Mouse (Mus musculus) heart, adult 2 months (tissue): ENCODE results near the gene Glb1l3. TPM values are rescaled to one million over a fixed set of nuclear protein-coding genes. Genes with fewer than 3 reads are reported as not detected.

Source experiments
- DNase-seq, 2 experiments: peaks; one replicate each; pipeline ENCODE4 v3.0.0; 2021
- H3K27ac ChIP-seq: fragments of 200-600 bp; 2 replicates; pipeline ENCODE4 v1.8.1; 2022
- H3K27me3 ChIP-seq: fragments of 200-500 bp; 2 replicates; pipeline ENCODE4 v1.6.1; 2012; ENCODE audit warnings: mild to moderate bottlenecking, low read length, inconsistent platforms, mixed read lengths; ENCODE audit not compliant: control insufficient read depth, insufficient read depth
- H3K36me3 ChIP-seq: fragments of 200-500 bp; 2 replicates; pipeline ENCODE4 v1.6.1; 2012; ENCODE audit warnings: low read length, inconsistent platforms; ENCODE audit not compliant: control insufficient read depth, insufficient read depth
- H3K4me1 ChIP-seq: fragments of 200-500 bp; 2 replicates; pipeline ENCODE4 v1.6.1; 2011; ENCODE audit warnings: low read length; ENCODE audit not compliant: control insufficient read depth, insufficient read depth
- H3K4me3 ChIP-seq: fragments of 200-600 bp; 2 replicates; pipeline ENCODE4 v1.8.1; 2022
- H3K79me2 ChIP-seq: fragments of 200-500 bp; replicated peaks from 2 replicates; pipeline ENCODE4 v1.6.1; 2012; ENCODE audit warnings: mild to moderate bottlenecking, inconsistent platforms, low read length, moderate library complexity, mixed read lengths; ENCODE audit not compliant: control insufficient read depth, insufficient read depth
- H3K9ac ChIP-seq: fragments of 200-500 bp; 2 replicates; pipeline ENCODE4 v1.6.1; 2012; ENCODE audit warnings: low read depth, mild to moderate bottlenecking, control low read depth, inconsistent platforms, low read length, mixed read lengths
- CTCF ChIP-seq: fragments of 200-600 bp; IDR thresholded peaks from 2 replicates; pipeline ENCODE4 v1.8.1; 2022; ENCODE audit warnings: antibody characterized with exemption, mild to moderate bottlenecking, moderate library complexity
- EP300 ChIP-seq: fragments of 200-500 bp; IDR thresholded peaks from 2 replicates; pipeline ENCODE4 v1.6.1; 2011; ENCODE audit warnings: low read depth, low read length, control low read depth; ENCODE audit not compliant: insufficient read depth
- POLR2A ChIP-seq: fragments of 200-500 bp; IDR thresholded peaks from 2 replicates; pipeline ENCODE4 v1.6.1; 2011; ENCODE audit warnings: mild to moderate bottlenecking, low read depth, low read length, control low read depth; ENCODE audit not compliant: insufficient read depth
- WGBS: fragments of 180-500 bp; shearing (Covaris S2); methylation state at CpG from one replicate; pipeline ENCODE4 v1.1.7; 2018; 5-methylcytosine and 5-hydroxymethylcytosine counted together
- intact Hi-C: fragments of 180-260 bp; cut with DNase I; formaldehyde crosslinking; loops from one replicate; pipeline ENCODE4 v1.15.1; 2025
- polyA plus RNA-seq: library from polyadenylated mRNA; depleted of rRNA; stranded (reverse); fragments of >200 nt; gene quantifications from 2 replicates; pipeline ENCODE4 v1.2.3, GENCODE M21; 2012
- total RNA-seq, 2 experiments: library from RNA; stranded (reverse); gene quantifications; 2 replicates each; pipeline ENCODE4 v1.2.3; 2021

Gene Glb1l3
- total and polyA plus RNA-seq, 3 experiments: not detected

DNA sequence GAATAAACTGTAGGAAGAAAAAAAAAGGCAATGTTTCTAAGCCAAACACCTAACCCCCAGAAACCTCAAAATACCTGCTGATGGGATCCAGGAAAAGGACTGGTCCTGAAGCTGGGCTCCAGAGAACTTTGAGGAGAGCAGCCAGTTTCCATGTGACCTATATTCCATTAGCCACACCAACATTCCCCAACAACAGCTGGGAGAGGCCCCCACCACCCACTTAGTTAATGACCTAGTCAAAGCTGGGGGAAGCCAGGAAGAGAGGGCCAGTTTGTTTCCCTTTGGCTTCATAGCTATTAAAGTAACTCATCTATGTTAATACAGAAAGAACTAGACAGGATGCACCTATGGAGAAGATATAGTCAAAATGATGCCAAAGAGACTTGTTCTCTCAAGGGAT is 56.4 kb downstream of the Glb1l3 start:
- H3K27ac ChIP-seq: no peak overlapping the region
- no peak overlapping the region for H3K4me3 ChIP-seq
- no peaks in the 10 kb centered on the region for H3K4me1 ChIP-seq
- no peak overlapping the region for H3K9ac ChIP-seq
- DNase-seq: no peak
- H3K36me3 ChIP-seq: no peaks in the 10 kb centered on the region
- TF ChIP-seq EP300 (no peak), POLR2A (no peak), CTCF (no peak)
- no peaks in the 10 kb centered on the region for H3K79me2 ChIP-seq
- H3K27me3 ChIP-seq: no peaks in the 10 kb centered on the region
- intact Hi-C loops: no loop called here

- Histone ChIP-seq H3K4me1 (no peaks in the 10 kb centered on the region), H3K79me2 (no peaks in the 10 kb centered on the region), H3K36me3 (no peaks in the 10 kb centered on the region), H3K9ac (no peak overlapping the region), H3K27me3 (no peaks in the 10 kb centered on the region), H3K4me3 (no peak overlapping the region), H3K27ac (no peak overlapping the region)
- WGBS: 96% methylated on average over 2 of the region's 2 CpGs
- no peak for TF ChIP-seq POLR2A
- no peak for DNase-seq
- intact Hi-C loops: no loop called here
These were observed 60.3 kb downstream of the Glb1l3 start for GRCm38 (mm10) chr9:26800357-26800756.

DNA sequence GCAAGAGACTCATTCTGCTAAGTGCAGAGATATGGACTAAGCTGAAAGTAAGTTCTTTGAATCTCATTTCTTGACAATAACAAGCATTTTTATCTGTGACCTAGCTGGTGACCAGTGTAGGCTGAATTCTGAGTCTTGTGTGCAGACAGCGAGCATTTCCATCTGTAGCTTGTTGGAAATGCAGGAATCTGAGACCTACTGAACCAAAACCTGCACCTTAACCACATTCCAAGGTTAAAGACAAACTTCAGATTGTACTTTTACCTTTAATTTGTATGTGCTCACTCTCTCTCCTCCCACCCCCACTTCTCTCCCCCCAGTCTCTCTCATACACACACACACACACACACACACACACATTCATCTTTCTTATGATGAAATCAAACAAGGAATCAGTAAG is 62.0 kb downstream of the Glb1l3 start:
- no peak overlapping the region for H3K27ac ChIP-seq
- H3K27me3 ChIP-seq: no peaks in the 10 kb centered on the region
- no peaks in the 10 kb centered on the region for H3K4me1 ChIP-seq
- H3K9ac ChIP-seq: no peak overlapping the region
- no peaks in the 10 kb centered on the region for H3K36me3 ChIP-seq
- no peak overlapping the region for H3K4me3 ChIP-seq
- intact Hi-C loops: no loop called here
- DNase-seq: no peak
- TF ChIP-seq CTCF: no peak
- no peak for TF ChIP-seq POLR2A
- no peak for TF ChIP-seq EP300
- H3K79me2 ChIP-seq: no peaks in the 10 kb centered on the region
- WGBS: 71% methylated on average over 1 of the region's 1 CpGs

GRCm38 (mm10) chr9:26798205-26798604 is 62.5 kb downstream of the Glb1l3 start:
- H3K4me1 ChIP-seq: no peaks in the 10 kb centered on the region
- H3K9ac ChIP-seq: no peak overlapping the region
- H3K4me3 ChIP-seq: no peak overlapping the region
- TF ChIP-seq CTCF (no peak), POLR2A (no peak), EP300 (no peak)
- H3K36me3 ChIP-seq: no peaks in the 10 kb centered on the region
- H3K27me3 ChIP-seq: no peaks in the 10 kb centered on the region
- 76% methylated on average over 3 of the region's 3 CpGs for WGBS
- intact Hi-C loops: no loop called here
- no peaks in the 10 kb centered on the region for H3K79me2 ChIP-seq
- DNase-seq: no peak
- H3K27ac ChIP-seq: no peak overlapping the region

GRCm38 (mm10) chr9:26792829-26793228 is 67.9 kb downstream of the Glb1l3 start:
- no peak overlapping the region for H3K9ac ChIP-seq
- H3K36me3 ChIP-seq: no peaks in the 10 kb centered on the region
- no peaks in the 10 kb centered on the region; the same call in 1 of the 2 replicates for H3K4me1 ChIP-seq
- H3K27ac ChIP-seq: no peak overlapping the region
- H3K4me3 ChIP-seq: no peak overlapping the region
- no peak for DNase-seq
- 41% methylated on average over 3 of the region's 3 CpGs for WGBS
- intact Hi-C loops: no loop called here
- H3K79me2 ChIP-seq: no peaks in the 10 kb centered on the region
- no peak for TF ChIP-seq POLR2A
- TF ChIP-seq CTCF: no peak
- TF ChIP-seq EP300: no peak
- no peaks in the 10 kb centered on the region for H3K27me3 ChIP-seq

GRCm38 (mm10) chr9:26783414-26783975 is 77.2 kb downstream of the Glb1l3 start:
- WGBS: 24% methylated on average over 7 of the region's 7 CpGs
- Histone ChIP-seq H3K27ac (no peak overlapping the region), H3K36me3 (no peaks in the 10 kb centered on the region), H3K4me1 (no peaks in the 10 kb centered on the region), H3K4me3 (no peak overlapping the region), H3K9ac (no peak overlapping the region), H3K79me2 (no peaks in the 10 kb centered on the region), H3K27me3 (no peaks in the 10 kb centered on the region)
- TF ChIP-seq EP300 (no peak), CTCF (no peak), POLR2A (no peak)
- intact Hi-C loops: loop anchor here (5.0 kb wide), 1 partner anchor 194 kb away; no protein-coding TSS in a partner anchor
- DNase-seq: no peak

DNA sequence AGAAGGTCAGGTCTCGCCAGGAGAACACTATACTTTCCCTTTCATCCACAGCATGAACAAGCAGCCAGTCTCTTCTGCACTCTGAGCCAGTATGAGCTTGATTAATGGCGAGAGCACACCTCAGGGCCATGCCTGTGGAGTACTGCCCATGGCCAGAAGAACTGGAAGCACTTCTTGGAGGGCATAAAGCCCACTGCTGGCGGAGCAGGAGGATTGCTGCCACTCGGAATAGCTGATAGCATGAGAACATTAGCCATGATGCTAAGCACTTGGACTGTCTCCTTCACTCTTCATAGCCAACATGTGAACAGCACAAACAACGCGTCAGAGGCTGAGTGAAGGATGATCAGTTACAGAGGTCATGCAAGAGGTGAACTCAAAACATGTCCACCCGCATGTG is 82.3 kb downstream of the Glb1l3 start:
- TF ChIP-seq EP300 (no peak), CTCF (no peak), POLR2A (no peak)
- no peaks in the 10 kb centered on the region for H3K27me3 ChIP-seq
- H3K36me3 ChIP-seq: no peaks in the 10 kb centered on the region
- intact Hi-C loops: no loop called here
- WGBS: 77% methylated on average over 7 of the region's 7 CpGs
- no peak overlapping the region for H3K9ac ChIP-seq
- no peak overlapping the region for H3K27ac ChIP-seq
- DNase-seq: no peak
- no peak overlapping the region for H3K4me3 ChIP-seq
- no peaks in the 10 kb centered on the region for H3K4me1 ChIP-seq
- no peaks in the 10 kb centered on the region for H3K79me2 ChIP-seq
